8 mouse cellular contexts compared by ENCODE assay signal in genomic region chr8:106718091-106718500, GRCm38 (mm10). TPM values are rescaled to one million over a fixed set of nuclear protein-coding genes. Genes with fewer than 3 reads are reported as not detected.
DNase-seq lines count a peak whose midpoint lies in the region.

No protein-coding gene starts in this region.

- DNase-seq in ES-CJ7 (ENCODE audit: low read depth, low spot score): peak; percentile 71
- DNase-seq in cerebellum, adult 18-20 months: peak; percentile 81 to 84
- DNase-seq in forelimb bud, embryonic 11.5 days (ENCODE audit: low read depth, low spot score): peak; percentile 73
- DNase-seq in heart, postnatal 4 days: peak; percentile 90
- peak; percentile 61 for DNase-seq in layer of hippocampus, adult 9-10 months (ENCODE audit: low spot score)
- peak; percentile 86 for DNase-seq in lung, postnatal 14 days
- DNase-seq in retina, embryonic 14.5 days (ENCODE audit: low spot score): peak; percentile 88
- peak; percentile 58 to 65 for DNase-seq in thymus, postnatal 36 days

RNA-seq across cellular contexts. Expression of gene Tango6, which starts 35.2 kb away (rescaled TPM):
- 10 to 100 TPM; 10.4 to 10.5 TPM for total RNA-seq in heart, postnatal 4 days (2021)

Comparison
In these comparisons a context has a peak if more than half of its experiments do, and no peak if none do; other contexts are left out.
1. Peak in every context shown above with its lines: DNase-seq.